Mouse (Mus musculus): ENCODE results near the gene Vkorc1l1.

Gene Vkorc1l1

GRCm38 (mm10) chr5:129943402-129943801 is 1.6 kb downstream of the Vkorc1l1 start:
- no peak for DNase-seq

GRCm38 (mm10) chr5:129947528-129948033 is 5.8 kb downstream of the Vkorc1l1 start:
- DNase-seq: no peak

GRCm38 (mm10) chr5:129952143-129952542 is 10.4 kb downstream of the Vkorc1l1 start:
- DNase-seq: no peak

GRCm38 (mm10) chr5:129954473-129955254 is 12.9 kb downstream of the Vkorc1l1 start:
- no peak for DNase-seq

- DNase-seq: no peak
Observed at GRCm38 (mm10) chr5:129955792-129956191, 14.0 kb downstream of the Vkorc1l1 start.

GRCm38 (mm10) chr5:129963224-129963623 is 21.5 kb downstream of the Vkorc1l1 start:
- no peak for DNase-seq

GRCm38 (mm10) chr5:129966448-129966847 is 24.7 kb downstream of the Vkorc1l1 start:
- DNase-seq: no peak

- no peak for DNase-seq
Observed at GRCm38 (mm10) chr5:129968417-129968816, 26.6 kb downstream of the Vkorc1l1 start.

GRCm38 (mm10) chr5:129971491-129971890 is 29.7 kb downstream of the Vkorc1l1 start:
- DNase-seq: no peak

- no peak for DNase-seq
Observed at GRCm38 (mm10) chr5:129974354-129974753, 32.6 kb downstream of the Vkorc1l1 start.

- DNase-seq: no peak
Observed at GRCm38 (mm10) chr5:129974866-129975311, 33.1 kb downstream of the Vkorc1l1 start.

- no peak for DNase-seq
Observed at GRCm38 (mm10) chr5:129977768-129978167, 36.0 kb downstream of the Vkorc1l1 start.

- DNase-seq: no peak
Observed at GRCm38 (mm10) chr5:129978608-129979007, 36.8 kb downstream of the Vkorc1l1 start.

- DNase-seq: no peak
Observed at GRCm38 (mm10) chr5:129980216-129980615, 38.4 kb downstream of the Vkorc1l1 start.

- no peak for DNase-seq
Observed at GRCm38 (mm10) chr5:129989376-129989775, 47.6 kb downstream of the Vkorc1l1 start.

GRCm38 (mm10) chr5:129991898-129992297 is 50.1 kb downstream of the Vkorc1l1 start:
- DNase-seq: no peak

GRCm38 (mm10) chr5:129993374-129993773 is 51.6 kb downstream of the Vkorc1l1 start:
- no peak for DNase-seq

- no peak for DNase-seq
Observed at GRCm38 (mm10) chr5:129994989-129995388, 53.2 kb downstream of the Vkorc1l1 start.

- peak; percentile 14 for DNase-seq
Observed at GRCm38 (mm10) chr5:129997700-129998099, 55.9 kb downstream of the Vkorc1l1 start.

GRCm38 (mm10) chr5:129999097-129999496 is 57.3 kb downstream of the Vkorc1l1 start:
- peak; percentile 58 for DNase-seq

GRCm38 (mm10) chr5:130000735-130001134 is 59.0 kb downstream of the Vkorc1l1 start:
- DNase-seq: no peak

- no peak for DNase-seq
Observed at GRCm38 (mm10) chr5:130001356-130001987, 59.7 kb downstream of the Vkorc1l1 start.

- peak; percentile 67 for DNase-seq
Observed at GRCm38 (mm10) chr5:130002301-130003146, 60.8 kb downstream of the Vkorc1l1 start, which contains the start of gene Gusb. TSS of gene Gusb (minus strand) at chr5:130003049.

All from thymus, postnatal 25 days (tissue).